Mouse (Mus musculus): ENCODE measurements around the gene Cfhr1.

Gene Cfhr1

DNA sequence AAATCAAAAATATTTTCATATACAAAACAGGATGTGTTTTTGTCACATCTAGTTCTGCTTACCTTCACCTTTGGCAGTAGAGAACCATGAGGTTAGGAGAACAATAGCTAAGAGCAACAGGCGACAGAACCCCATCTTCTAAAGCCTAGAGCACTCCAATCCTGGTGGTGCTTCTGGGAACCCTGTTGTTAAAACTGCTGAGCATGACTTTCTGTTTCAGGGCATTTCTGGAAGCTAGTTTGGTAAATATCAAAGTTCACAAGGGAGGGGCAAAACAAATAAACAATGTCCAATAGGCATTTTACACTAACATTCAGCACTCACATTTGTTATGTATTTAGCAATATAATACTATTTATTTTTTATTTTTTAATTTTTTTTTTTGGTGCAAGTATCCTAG is at the start of gene Cfhr1:
Gene Cfhr1 (minus strand): TSS at position 249 of the 400 bp plus-strand sequence.
- no peak for DNase-seq (ENCODE audit: low spot score)

DNA sequence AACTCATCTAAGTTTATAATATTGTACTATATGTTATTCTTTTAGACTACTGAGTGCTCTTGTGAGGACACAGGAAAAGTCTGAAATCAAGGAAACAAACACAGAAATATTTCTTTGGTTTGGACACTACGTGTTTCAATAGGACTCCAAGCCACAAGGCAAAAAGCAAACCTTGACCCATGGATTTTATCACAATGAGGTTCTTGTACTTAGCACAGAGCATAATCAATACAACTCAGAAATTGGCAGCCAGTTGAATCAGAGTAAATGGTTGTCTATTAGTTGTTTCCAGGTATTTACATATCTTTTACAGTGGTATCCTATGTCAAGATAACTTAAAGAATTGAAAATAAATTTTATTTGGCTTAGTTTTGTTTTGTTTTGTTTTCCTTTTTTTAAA is 8.8 kb downstream of the Cfhr1 start:
- DNase-seq (ENCODE audit: low spot score): no peak

- no peak for DNase-seq (ENCODE audit: low spot score)
Measured at GRCm38 (mm10) chr1:139548536-139548935, 11.5 kb downstream of the Cfhr1 start.

- DNase-seq (ENCODE audit: low spot score): no peak
Measured at GRCm38 (mm10) chr1:139514556-139514955, 45.5 kb downstream of the Cfhr1 start.

DNA sequence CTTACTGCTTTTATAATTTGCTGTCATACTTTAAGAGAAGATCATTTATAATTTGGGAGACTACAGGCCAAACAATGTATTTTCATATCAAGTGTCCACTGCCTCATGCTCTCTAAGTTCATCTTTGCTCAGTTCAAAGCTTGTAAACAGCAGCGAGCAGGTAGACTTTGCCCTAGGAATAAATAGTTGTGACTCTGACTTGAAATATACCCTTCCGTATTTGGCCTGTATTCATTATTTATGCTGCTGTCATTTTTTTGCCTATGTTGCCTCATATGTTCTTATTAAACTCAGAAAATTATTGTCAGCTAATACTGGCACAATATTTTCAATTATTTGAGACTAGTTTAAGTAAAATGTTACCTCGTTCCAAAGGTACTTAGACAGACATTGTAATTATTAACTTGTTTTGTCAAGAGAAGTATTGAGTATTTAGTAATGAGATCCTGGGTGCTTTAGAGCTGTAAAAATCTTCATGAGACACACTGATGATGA is 58.8 kb downstream of the Cfhr1 start, which contains the start of gene F13b:
Gene F13b (plus strand): TSS at position 445 of the 495 bp plus-strand sequence.
- no peak for DNase-seq (ENCODE audit: low spot score)

GRCm38 (mm10) chr1:139499751-139500150 is 60.3 kb downstream of the Cfhr1 start:
- no peak for DNase-seq (ENCODE audit: low spot score)
